Mouse (Mus musculus) E14TG2a.4 (cell line): ENCODE data around the gene Vmn1r40.

ENCODE experiments used
- CTCF ChIP-seq: conservative IDR thresholded peaks from 2 replicates; pipeline ENCODE4 v1.5.1; 2014; ENCODE audit warnings: low read length
- NANOG ChIP-seq: IDR thresholded peaks from 2 replicates; pipeline ENCODE4 v1.6.1; 2014; ENCODE audit warnings: borderline replicate concordance, low read length, mixed read lengths
- POU5F1 ChIP-seq: IDR thresholded peaks from 2 replicates; pipeline ENCODE4 v1.6.1; 2014; ENCODE audit warnings: low read length, borderline replicate concordance

- TF ChIP-seq CTCF (no peak), NANOG (no peak), POU5F1 (no peak)
Observed at GRCm38 (mm10) chr6:89742811-89743210, 35.5 kb downstream of the Vmn1r40 start.
